Mouse (Mus musculus) cortical plate, adult 2 months (tissue): ENCODE data around the gene Cbfb.

ENCODE experiments used
- CTCF ChIP-seq: fragments of 200-500 bp; IDR thresholded peaks from 2 replicates; pipeline ENCODE4 v1.5.1; 2011; ENCODE audit warnings: mild to moderate bottlenecking, control low read depth, low read length; ENCODE audit not compliant: insufficient read depth; ENCODE audit errors: extremely low read depth
- POLR2A ChIP-seq: fragments of 200-500 bp; IDR thresholded peaks from 2 replicates; pipeline ENCODE4 v1.6.1; 2011; ENCODE audit warnings: mild to moderate bottlenecking, low read length, control low read depth; ENCODE audit not compliant: insufficient read depth; ENCODE audit errors: extremely low read depth

- TF ChIP-seq POLR2A (no peak), CTCF (no peak)
These were observed 18.8 kb upstream of the Cbfb start for GRCm38 (mm10) chr8:105151654-105152053.
